Mouse (Mus musculus) stomach, embryonic 14.5 days (tissue): ENCODE data around the gene Pla2g4e. TPM values are rescaled to one million over a fixed set of nuclear protein-coding genes. Genes with fewer than 3 reads are reported as not detected.
A peak's percentile ranks its signal among the peaks of the same experiment; 100 is the strongest.

Experiments
- ATAC-seq: fragments of 200-750 bp; cut with Nextera tagmentation; 2 replicates; pipeline ENCODE4 v1.8.0; 2017; ENCODE audit warnings: low read depth, moderate TSS enrichment; ENCODE audit not compliant: insufficient number of reproducible peaks, insufficient read depth, low FRiP score
- H3K27ac ChIP-seq: fragments of 300-500 bp; sonication (generic); 2 replicates; pipeline ENCODE4 v1.5.1; 2014; ENCODE audit warnings: mild to moderate bottlenecking, low read length, moderate library complexity, mixed read lengths
- H3K27me3 ChIP-seq: fragments of 300-500 bp; sonication (generic); 2 replicates; pipeline ENCODE4 v1.6.1; 2014; ENCODE audit warnings: low read length, control low read depth, mixed read lengths; ENCODE audit not compliant: control insufficient read depth, insufficient read depth
- H3K36me3 ChIP-seq: fragments of 300-500 bp; sonication (generic); 2 replicates; pipeline ENCODE4 v1.6.1; 2014; ENCODE audit warnings: mild to moderate bottlenecking, control low read depth, low read length, moderate library complexity, mixed read lengths; ENCODE audit not compliant: control insufficient read depth, insufficient read depth
- H3K4me1 ChIP-seq: fragments of 300-500 bp; sonication (generic); 2 replicates; pipeline ENCODE4 v1.6.1; 2014; ENCODE audit warnings: low read length, control low read depth, mixed read lengths; ENCODE audit not compliant: control insufficient read depth, insufficient read depth
- H3K4me2 ChIP-seq: fragments of 300-500 bp; sonication (generic); replicated peaks from 2 replicates; pipeline ENCODE4 v1.6.1; 2014; ENCODE audit warnings: low read depth, low read length, control low read depth
- H3K4me3 ChIP-seq: fragments of 300-500 bp; sonication (generic); 2 replicates; pipeline ENCODE4 v1.5.1; 2014; ENCODE audit warnings: low read depth, low read length, control low read depth
- H3K9ac ChIP-seq: fragments of 300-500 bp; sonication (generic); replicated peaks from 2 replicates; pipeline ENCODE4 v1.6.1; 2014; ENCODE audit warnings: low read depth, mild to moderate bottlenecking, control low read depth, low read length, moderate library complexity, mixed read lengths
- H3K9me3 ChIP-seq: fragments of 300-500 bp; sonication (generic); 2 replicates; pipeline ENCODE4 v1.6.1; 2016; ENCODE audit warnings: low read depth, low read length, control low read depth; ENCODE audit not compliant: control insufficient read depth
- WGBS: fragments of 180-500 bp; shearing (Covaris S2); extraction: QIAGEN DNeasy Blood & Tissue Kit; methylation state at CpG from one replicate; pipeline ENCODE4 v1.1.7; 2014; 5-methylcytosine and 5-hydroxymethylcytosine counted together
- polyA plus RNA-seq: library from polyadenylated mRNA; unstranded; fragments of >200 nt; fragmentation: Nextera tagmentation; extraction: Ambion mirVana; gene quantifications from 2 replicates; pipeline ENCODE4 v1.2.1, GENCODE M21; 2014

Gene Pla2g4e
- polyA plus RNA-seq, 1 experiment from 2014 or later = 0.27 TPM

- Histone ChIP-seq H3K27me3 (no peaks in the 10 kb centered on the region), H3K4me3 (no peak overlapping the region), H3K9ac (no peak overlapping the region), H3K36me3 (no peaks in the 10 kb centered on the region), H3K27ac (no peak overlapping the region), H3K9me3 (no peaks in the 10 kb centered on the region), H3K4me1 (no peaks in the 10 kb centered on the region), H3K4me2 (no peak overlapping the region)
- peak; percentile 82 for ATAC-seq
- 38% methylated on average over 3 of the region's 3 CpGs for WGBS
These were observed 13.5 kb downstream of the Pla2g4e start for GRCm38 (mm10) chr2:120231642-120232041.

- no peaks in the 10 kb centered on the region for H3K4me1 ChIP-seq
- no peaks in the 10 kb centered on the region for H3K27me3 ChIP-seq
- H3K4me2 ChIP-seq = no peak overlapping the region
- WGBS = 89% methylated on average over 5 of the region's 5 CpGs
- no peak overlapping the region for H3K9ac ChIP-seq
- no peak for ATAC-seq
- H3K4me3 ChIP-seq = no peak overlapping the region
- H3K27ac ChIP-seq = no peak overlapping the region
- no peaks in the 10 kb centered on the region for H3K36me3 ChIP-seq
- H3K9me3 ChIP-seq = no peaks in the 10 kb centered on the region
These were observed 30.5 kb downstream of the Pla2g4e start for GRCm38 (mm10) chr2:120214600-120214999.

GRCm38 (mm10) chr2:120211448-120211847 lies 33.7 kb downstream of the Pla2g4e start:
- H3K27me3 ChIP-seq = no peaks in the 10 kb centered on the region
- no peak overlapping the region for H3K4me2 ChIP-seq
- no peak for ATAC-seq
- H3K4me3 ChIP-seq = no peak overlapping the region
- 55% methylated on average over 2 of the region's 2 CpGs for WGBS
- no peaks in the 10 kb centered on the region for H3K36me3 ChIP-seq
- H3K9ac ChIP-seq = no peak overlapping the region
- no peaks in the 10 kb centered on the region for H3K4me1 ChIP-seq
- H3K9me3 ChIP-seq = no peaks in the 10 kb centered on the region
- H3K27ac ChIP-seq = no peak overlapping the region

- Histone ChIP-seq H3K9ac (no peak overlapping the region), H3K36me3 (no peaks in the 10 kb centered on the region), H3K4me2 (no peak overlapping the region), H3K27me3 (no peaks in the 10 kb centered on the region), H3K4me3 (no peak overlapping the region), H3K4me1 (no peaks in the 10 kb centered on the region), H3K9me3 (no peaks in the 10 kb centered on the region), H3K27ac (no peak overlapping the region)
- 33% methylated on average over 7 of the region's 7 CpGs for WGBS
- ATAC-seq = no peak
These were observed 37.2 kb downstream of the Pla2g4e start for GRCm38 (mm10) chr2:120207926-120208325.

GRCm38 (mm10) chr2:120207028-120207427 lies 38.1 kb downstream of the Pla2g4e start:
- H3K4me1 ChIP-seq = no peaks in the 10 kb centered on the region
- no peak for ATAC-seq
- H3K4me2 ChIP-seq = no peak overlapping the region
- WGBS = 81% methylated on average over 6 of the region's 6 CpGs
- H3K27ac ChIP-seq = no peak overlapping the region
- H3K27me3 ChIP-seq = no peaks in the 10 kb centered on the region
- H3K9me3 ChIP-seq = no peaks in the 10 kb centered on the region
- H3K4me3 ChIP-seq = no peak overlapping the region
- H3K9ac ChIP-seq = no peak overlapping the region
- no peaks in the 10 kb centered on the region for H3K36me3 ChIP-seq

- Histone ChIP-seq H3K36me3 (no peaks in the 10 kb centered on the region), H3K27me3 (no peaks in the 10 kb centered on the region), H3K4me2 (no peak overlapping the region), H3K9me3 (no peaks in the 10 kb centered on the region), H3K9ac (no peak overlapping the region), H3K27ac (no peak overlapping the region), H3K4me3 (no peak overlapping the region), H3K4me1 (no peaks in the 10 kb centered on the region)
- WGBS = 52% methylated on average over 3 of the region's 3 CpGs
- no peak for ATAC-seq
These were observed 41.4 kb downstream of the Pla2g4e start for GRCm38 (mm10) chr2:120203742-120204141.

- no peak for ATAC-seq
- Histone ChIP-seq H3K36me3 (no peaks in the 10 kb centered on the region), H3K9me3 (no peaks in the 10 kb centered on the region), H3K4me3 (no peak overlapping the region), H3K4me2 (no peak overlapping the region), H3K27me3 (no peaks in the 10 kb centered on the region), H3K9ac (no peak overlapping the region), H3K27ac (no peak overlapping the region), H3K4me1 (no peaks in the 10 kb centered on the region)
- WGBS = 55% methylated on average over 7 of the region's 7 CpGs
These were observed 45.1 kb downstream of the Pla2g4e start for GRCm38 (mm10) chr2:120200077-120200476.

GRCm38 (mm10) chr2:120188174-120188573 lies 57.0 kb downstream of the Pla2g4e start:
- no peak for ATAC-seq
- 78% methylated on average over 4 of the region's 4 CpGs for WGBS

GRCm38 (mm10) chr2:120187583-120187982 lies 57.6 kb downstream of the Pla2g4e start:
- Histone ChIP-seq H3K27me3 (no peaks in the 10 kb centered on the region), H3K4me1 (no peaks in the 10 kb centered on the region), H3K4me2 (no peak overlapping the region), H3K27ac (no peak overlapping the region), H3K9ac (no peak overlapping the region), H3K4me3 (no peak overlapping the region), H3K36me3 (no peaks in the 10 kb centered on the region), H3K9me3 (no peaks in the 10 kb centered on the region)
- no peak for ATAC-seq
- 93% methylated on average over 1 of the region's 1 CpGs for WGBS

More at GRCm38 (mm10) chr2:120188174-120188573, 57.0 kb downstream of the Pla2g4e start:
- Histone ChIP-seq H3K27me3 (no peaks in the 10 kb centered on the region), H3K27ac (no peak overlapping the region), H3K9me3 (no peaks in the 10 kb centered on the region), H3K4me1 (no peaks in the 10 kb centered on the region), H3K9ac (no peak overlapping the region), H3K36me3 (no peaks in the 10 kb centered on the region), H3K4me2 (no peak overlapping the region), H3K4me3 (no peak overlapping the region)
